Comparison of ENCODE assay signal across 11 mouse cellular contexts in the genomic region with DNA sequence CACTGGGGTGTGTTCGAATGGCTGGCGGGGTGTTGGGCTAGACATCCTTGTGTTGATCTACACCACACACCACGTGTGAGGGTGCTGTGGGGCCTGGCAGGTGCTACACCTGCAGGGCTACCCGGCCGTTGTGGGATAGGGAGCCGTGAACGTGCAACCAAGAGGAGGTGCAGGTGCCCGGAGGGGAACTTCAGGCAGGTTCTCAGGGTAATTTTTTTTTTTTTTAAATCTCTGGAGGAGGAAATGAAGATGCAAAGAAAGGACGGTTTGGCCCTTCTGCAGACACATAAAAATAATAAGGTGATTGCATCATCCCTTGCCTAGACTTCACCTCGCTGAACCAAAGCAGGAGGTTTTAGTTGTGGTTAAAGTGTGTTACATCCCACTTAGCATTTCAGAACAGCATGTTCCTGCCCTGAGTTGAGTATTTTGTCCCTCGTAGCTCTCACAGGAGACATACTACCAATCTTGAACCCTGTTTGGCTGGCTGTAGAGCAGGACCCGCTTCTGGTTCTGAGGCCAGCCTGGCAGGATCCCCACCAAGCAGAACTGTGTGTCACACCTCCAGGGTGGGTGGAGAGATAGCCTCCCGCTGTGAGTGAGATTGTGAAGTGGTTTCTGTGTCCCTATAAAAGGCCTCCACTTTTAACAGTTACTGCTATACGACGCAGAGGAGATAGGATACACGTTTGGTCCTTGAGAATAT. TPM values are rescaled to one million over a fixed set of nuclear protein-coding genes. Genes with fewer than 3 reads are reported as not detected.
DNase-seq lines count a peak whose midpoint lies in the region; ATAC-seq lines count a peak whose summit lies in the region.
"Had no signal": no experiment of that assay in that cellular context is flagged by ENCODE, and none has a peak within 500 bp of the region (broad histone marks: within the 10 kb centered on the region; RNA-seq: fewer than 3 reads in every experiment).

No protein-coding gene starts in this region.

- no peaks in the 10 kb centered on the region for H3K27me3 ChIP-seq in forebrain, embryonic 14.5 days (replicated peaks; ENCODE audit: control insufficient read depth, insufficient read depth, low read length)
- H3K27me3 ChIP-seq in forebrain, embryonic 16.5 days (replicated peaks; ENCODE audit: control insufficient read depth, insufficient read depth, low read length): no peaks in the 10 kb centered on the region

- H3K4me2 ChIP-seq in forebrain, embryonic 14.5 days (ENCODE audit: low read length): no peak overlapping the region
- H3K4me2 ChIP-seq in forebrain, embryonic 16.5 days (ENCODE audit: low read length): no peak overlapping the region

- H3K9ac ChIP-seq in forebrain, embryonic 14.5 days (ENCODE audit: low read length): no peak overlapping the region
- no peak overlapping the region for H3K9ac ChIP-seq in forebrain, embryonic 16.5 days (replicated peaks; ENCODE audit: low read depth, low read length)

- no peaks in the 10 kb centered on the region for H3K9me3 ChIP-seq in forebrain, embryonic 14.5 days (replicated peaks; ENCODE audit: control insufficient read depth, low read length)
- no peaks in the 10 kb centered on the region for H3K9me3 ChIP-seq in forebrain, embryonic 16.5 days (ENCODE audit: control insufficient read depth, low read length)

- DNase-seq in forebrain, embryonic 14.5 days (ENCODE audit: low spot score): no peak
- DNase-seq in testis, postnatal 14 days (ENCODE audit: low spot score): peak; percentile 38
- no peak for DNase-seq in testis, postnatal 10 days (ENCODE audit: low spot score)
- DNase-seq in naive thymus-derived CD4-positive, alpha-beta T cell, adult 2 months (ENCODE audit: low read depth): peak; percentile 73
- DNase-seq in right cerebral cortex, postnatal 14 days: no peak
- DNase-seq in adrenal gland, postnatal 10 days: no peak
- DNase-seq in neural tube, embryonic 10.5 days (ENCODE audit: extremely low spot score, low spot score): no peak
- DNase-seq: cerebellum, adult 2 months; lung, adult 18-20 months had no signal

- H3K27ac ChIP-seq in forebrain, embryonic 14.5 days (ENCODE audit: low read depth, low read length): no peak overlapping the region
- no peak overlapping the region for H3K27ac ChIP-seq in forebrain, embryonic 16.5 days (ENCODE audit: low read length)

- H3K4me3 ChIP-seq in forebrain, embryonic 14.5 days (ENCODE audit: low read depth, low read length): no peak overlapping the region
- H3K4me3 ChIP-seq in forebrain, embryonic 16.5 days (replicated peaks; ENCODE audit: low read length): no peak overlapping the region

- ATAC-seq in forebrain, embryonic 14.5 days: 0 out of 2 replicates have a peak, but pooled peaks have one; percentile 10
- no peak for ATAC-seq in forebrain, embryonic 16.5 days
- ATAC-seq: intestine, postnatal 0 days had no signal

- 84% methylated on average over 16 of the region's 16 CpGs for WGBS in forebrain, embryonic 14.5 days
- WGBS in forebrain, embryonic 16.5 days: 88% methylated on average over 16 of the region's 16 CpGs

- H3K36me3 ChIP-seq in forebrain, embryonic 14.5 days (ENCODE audit: control insufficient read depth, insufficient read depth, low read length): no peaks in the 10 kb centered on the region
- H3K36me3 ChIP-seq in forebrain, embryonic 16.5 days (ENCODE audit: control insufficient read depth, insufficient read depth): no peaks in the 10 kb centered on the region

- H3K4me1 ChIP-seq in forebrain, embryonic 14.5 days (ENCODE audit: control insufficient read depth, insufficient read depth, low read length): peaks cover 10% of the 10 kb centered on the region
- H3K4me1 ChIP-seq in forebrain, embryonic 16.5 days (replicated peaks; ENCODE audit: control insufficient read depth, insufficient read depth, low read length): peaks cover 19% of the 10 kb centered on the region

RNA-seq across cellular contexts. Expression of a gene that starts 27.2 kb away (rescaled TPM):
- 6.6 and 8.2 TPM in 2 replicates for polyA plus RNA-seq in forebrain, embryonic 14.5 days (2014; fragmentation: Nextera tagmentation; extraction: Ambion mirVana)
- polyA plus RNA-seq in forebrain, embryonic 16.5 days (2015; fragmentation: Nextera tagmentation; extraction: Ambion mirVana): 8.8 and 10.1 TPM in 2 replicates
- 10 to 100 TPM; 24.4 to 34.9 TPM for total RNA-seq in adrenal gland, postnatal 10 days (2021)

Comparison
In these comparisons a context has a peak if more than half of its experiments do, and no peak if none do; other contexts are left out.
1. DNase-seq: peak in testis, postnatal 14 days (single experiment) and naive thymus-derived CD4-positive, alpha-beta T cell, adult 2 months (single experiment); none in forebrain, embryonic 14.5 days (single experiment), testis, postnatal 10 days (single experiment), right cerebral cortex, postnatal 14 days (single experiment), adrenal gland, postnatal 10 days (single experiment) and neural tube, embryonic 10.5 days (single experiment).